Mouse (Mus musculus) brain, embryonic 14.5 days (tissue): ENCODE measurements around the gene Wasf2. TPM values are rescaled to one million over a fixed set of nuclear protein-coding genes. Genes with fewer than 3 reads are reported as not detected.

Experiments
- DNase-seq: peaks from one replicate; pipeline ENCODE4 v3.0.0-alpha.2; 2011; ENCODE audit warnings: low read depth
- CTCF ChIP-seq: fragments of 200-500 bp; IDR thresholded peaks from 2 replicates; pipeline ENCODE4 v1.5.1; 2012; ENCODE audit warnings: inconsistent platforms, mild to moderate bottlenecking, moderate library complexity, borderline replicate concordance; ENCODE audit not compliant: insufficient read depth, insufficient read length; ENCODE audit errors: extremely low read depth
- POLR2A ChIP-seq: fragments of 200-500 bp; IDR thresholded peaks from 2 replicates; pipeline ENCODE4 v1.6.1; 2012; ENCODE audit warnings: mild to moderate bottlenecking, inconsistent platforms, borderline replicate concordance; ENCODE audit not compliant: poor library complexity, insufficient read depth, insufficient read length, severe bottlenecking; ENCODE audit errors: extremely low read depth
- polyA plus RNA-seq: library from polyadenylated mRNA; depleted of rRNA; stranded (reverse); fragments of >200 nt; gene quantifications from 2 replicates; pipeline ENCODE4 v1.2.3, GENCODE M21; 2012

The Wasf2 gene
- polyA plus RNA-seq, 1 experiment = 25.5 TPM

DNA sequence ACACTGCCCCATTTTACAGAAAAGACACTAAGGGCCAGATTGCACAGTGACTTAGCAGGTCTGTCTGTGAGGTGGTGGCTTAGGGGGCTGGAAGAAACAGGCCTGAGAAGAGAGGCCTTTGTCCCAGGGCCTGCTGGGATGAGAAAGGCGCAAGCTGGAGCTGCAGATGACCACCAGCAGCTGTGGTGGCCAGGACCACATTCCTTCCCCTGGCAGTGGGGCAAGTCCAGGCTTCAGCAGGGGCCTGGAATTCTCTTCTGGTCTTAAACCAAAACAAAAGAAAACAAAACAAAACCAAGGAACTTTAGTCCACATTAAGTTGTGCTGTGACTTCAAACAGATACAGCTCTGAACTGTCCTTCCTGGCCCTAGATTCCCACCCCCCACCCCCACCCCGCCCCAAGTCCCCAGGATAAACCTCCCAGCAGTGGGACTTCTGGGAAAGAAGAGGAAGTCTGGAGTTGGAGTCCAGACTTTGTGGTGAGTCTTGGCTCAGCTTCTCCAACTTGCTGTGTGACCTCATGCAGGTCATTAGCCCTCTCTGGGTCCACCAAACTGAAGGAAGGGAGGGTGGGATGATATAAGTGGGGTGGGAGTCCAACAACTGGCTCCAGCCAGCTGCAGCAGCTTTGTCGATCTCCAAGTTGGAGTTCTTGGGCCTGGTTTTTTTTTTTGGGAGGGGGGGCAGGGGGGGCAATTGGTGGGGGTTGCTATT is 13.4 kb upstream of the Wasf2 start:
- peak; percentile 10 for DNase-seq
- no peak for TF ChIP-seq POLR2A
- no peak for TF ChIP-seq CTCF

DNA sequence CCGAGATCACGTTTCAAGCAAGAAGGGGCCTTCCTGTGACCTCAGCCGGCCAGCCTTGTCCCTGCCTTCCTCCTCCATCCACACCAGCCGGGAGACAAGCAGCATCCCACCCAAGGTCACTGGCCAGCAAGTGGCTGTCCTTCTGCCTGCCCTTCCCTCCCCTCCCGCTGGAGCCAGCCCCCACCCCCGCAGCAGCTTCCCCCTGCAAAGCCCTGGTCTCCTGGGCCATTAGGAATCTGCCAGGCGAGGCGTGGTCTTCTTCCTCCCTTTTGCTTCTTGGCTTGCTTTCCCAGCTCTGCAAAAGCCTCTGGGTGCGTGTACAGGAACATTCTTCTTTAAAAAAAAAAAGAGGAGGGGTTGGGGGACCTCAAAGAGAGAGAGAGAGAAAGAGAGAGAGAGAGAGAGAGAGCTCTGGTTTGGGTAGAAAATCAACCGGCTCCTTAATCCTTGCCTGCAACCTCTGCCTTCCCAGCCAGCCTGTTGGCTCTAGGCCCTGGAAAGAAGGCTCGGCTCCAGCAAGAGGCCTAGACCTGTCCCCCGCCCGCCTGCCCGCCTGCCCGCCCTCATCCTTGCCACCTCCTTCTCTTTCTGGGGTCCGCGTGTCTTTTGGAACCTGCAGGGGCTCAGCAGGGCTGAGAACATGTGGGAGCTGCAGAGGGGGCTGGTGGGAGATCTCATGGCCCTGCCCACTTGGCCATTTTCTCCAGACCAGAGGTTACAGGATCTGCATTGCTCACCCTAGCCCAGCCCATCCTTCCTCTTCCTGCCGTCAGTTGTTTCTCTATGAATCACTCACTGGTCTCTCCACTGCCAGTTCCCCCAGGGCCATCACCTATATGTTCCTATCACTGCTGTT is 12.5 kb upstream of the Wasf2 start:
- TF ChIP-seq POLR2A (no peak), CTCF (no peak)
- DNase-seq = peak; percentile 85

DNA sequence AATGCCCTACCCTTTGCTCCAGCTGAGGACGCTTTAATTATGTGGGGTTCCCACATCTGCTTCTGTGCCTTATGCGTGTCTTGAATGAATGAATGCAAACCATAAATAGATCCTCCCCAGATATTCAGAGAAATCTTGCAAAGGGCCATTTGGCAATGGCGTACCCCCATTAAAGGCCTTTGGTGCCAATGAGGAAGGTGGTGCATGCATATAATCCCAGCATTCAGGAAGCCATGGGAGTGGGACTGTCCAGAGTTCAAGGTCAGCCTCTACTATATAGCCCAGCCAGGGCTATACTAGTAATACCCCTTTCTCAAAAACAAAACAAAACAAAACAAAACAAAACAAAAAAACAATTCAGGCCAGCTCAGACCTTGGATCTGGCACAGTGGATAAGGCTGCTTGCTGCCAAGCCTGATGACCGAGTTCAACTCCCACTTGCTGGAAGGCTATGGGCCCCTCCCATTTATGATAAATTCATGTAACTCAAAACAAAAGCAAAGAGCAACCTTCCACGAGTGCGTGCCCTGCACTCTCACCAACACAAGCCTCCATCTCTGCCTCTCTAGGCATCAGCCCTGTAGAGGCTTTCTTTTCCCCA is 11.4 kb upstream of the Wasf2 start:
- TF ChIP-seq CTCF = no peak
- TF ChIP-seq POLR2A = no peak
- no peak for DNase-seq

DNA sequence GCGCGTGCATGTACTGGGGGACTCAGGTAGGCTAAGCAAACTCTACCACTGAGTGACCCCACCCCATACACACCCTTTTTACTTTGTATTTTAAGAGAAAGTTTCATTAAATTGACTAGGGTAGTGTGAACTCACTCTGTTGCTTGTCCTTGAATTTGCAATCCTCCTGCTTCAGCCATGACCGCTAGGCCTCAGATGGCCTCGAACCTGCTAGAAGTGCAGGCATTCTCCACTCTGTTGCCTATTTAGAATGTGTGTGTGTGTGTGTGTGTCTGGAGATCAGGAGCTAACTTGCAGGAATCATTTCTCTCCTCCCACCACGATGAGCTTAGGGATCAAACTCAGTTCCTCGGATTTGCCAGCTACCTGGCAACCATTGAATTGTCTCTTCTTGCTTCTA is 10.7 kb upstream of the Wasf2 start:
- no peak for TF ChIP-seq CTCF
- TF ChIP-seq POLR2A = no peak
- no peak for DNase-seq

DNA sequence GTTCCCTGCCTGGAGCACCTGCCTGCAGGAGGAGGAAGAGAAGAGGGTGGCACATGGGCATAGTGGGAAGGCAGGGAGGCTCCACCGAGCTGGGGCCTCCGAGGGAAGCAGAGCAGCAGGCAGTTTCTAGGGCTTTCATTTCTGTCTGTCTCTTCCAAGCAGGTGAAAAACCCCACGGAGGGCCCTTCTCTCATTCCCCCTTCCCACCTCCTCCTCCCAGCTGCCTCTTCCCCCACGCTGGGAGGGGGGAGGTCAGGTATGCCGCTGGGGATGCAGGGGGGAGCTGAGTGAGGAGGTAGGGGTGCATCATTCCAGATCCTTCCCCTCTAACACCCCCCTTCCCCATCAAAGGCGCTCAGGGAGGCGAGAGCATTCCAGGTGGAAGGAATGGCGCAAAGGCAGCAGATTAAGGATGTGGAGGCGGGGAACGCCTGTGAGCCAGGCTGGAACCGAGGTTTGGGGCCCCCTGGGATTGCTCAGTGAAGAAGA is 9.4 kb upstream of the Wasf2 start:
- DNase-seq = peak; percentile 62
- TF ChIP-seq POLR2A (no peak), CTCF (no peak)

DNA sequence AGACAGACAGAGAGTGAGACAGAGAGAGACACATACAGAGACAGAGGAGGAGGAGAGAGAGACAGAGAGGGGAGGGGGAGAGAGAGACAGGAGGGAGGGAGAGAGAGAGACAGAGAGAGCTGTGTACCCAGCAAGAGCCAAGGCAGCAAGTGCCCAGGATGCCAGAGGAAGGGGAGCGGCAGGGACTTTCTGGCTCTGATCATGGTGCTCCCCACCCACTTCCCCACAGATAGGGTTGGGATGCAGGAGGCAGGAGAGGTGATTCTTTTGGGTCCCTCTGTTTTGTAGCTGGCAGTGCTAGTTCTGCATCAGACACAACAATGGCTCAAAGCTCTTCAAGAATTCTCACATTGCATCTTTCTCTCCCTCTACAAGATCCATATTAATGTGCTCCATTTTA is 8.9 kb upstream of the Wasf2 start:
- peak; percentile 10 for DNase-seq
- no peak for TF ChIP-seq POLR2A
- no peak for TF ChIP-seq CTCF

DNA sequence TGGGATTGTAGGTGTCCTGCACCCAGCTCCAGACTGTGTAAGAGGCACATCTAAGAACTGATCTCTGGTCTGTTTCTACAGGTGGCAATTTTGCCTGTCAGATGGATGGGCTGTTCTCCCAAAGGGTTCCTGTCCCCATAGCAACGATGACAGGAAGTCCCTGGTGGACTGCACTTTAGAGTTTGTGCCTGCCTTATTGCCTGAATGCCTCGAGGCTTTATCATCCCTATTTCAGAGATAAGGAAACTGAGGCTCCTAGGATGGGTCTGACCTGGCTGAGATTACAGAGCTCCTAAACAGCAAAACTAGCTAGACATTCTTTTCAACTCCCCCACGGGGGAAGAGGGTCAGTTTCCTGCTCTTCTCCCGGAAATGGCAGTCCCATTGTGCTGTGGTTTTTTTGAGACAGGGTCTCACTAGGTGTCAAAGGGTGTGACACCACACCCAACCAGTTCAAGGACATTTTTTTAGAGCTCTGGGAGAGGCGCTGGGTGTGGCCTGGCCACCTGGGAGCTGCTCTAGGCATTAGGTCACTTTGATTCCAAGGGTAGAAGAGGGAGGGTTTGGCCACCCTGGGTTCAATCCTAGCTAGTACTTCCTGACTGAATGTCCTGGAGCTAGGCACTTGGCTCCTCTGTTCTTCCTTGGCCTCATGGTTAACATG is 8.2 kb upstream of the Wasf2 start:
- TF ChIP-seq CTCF = no peak
- TF ChIP-seq POLR2A = no peak
- peak; percentile 22 for DNase-seq

DNA sequence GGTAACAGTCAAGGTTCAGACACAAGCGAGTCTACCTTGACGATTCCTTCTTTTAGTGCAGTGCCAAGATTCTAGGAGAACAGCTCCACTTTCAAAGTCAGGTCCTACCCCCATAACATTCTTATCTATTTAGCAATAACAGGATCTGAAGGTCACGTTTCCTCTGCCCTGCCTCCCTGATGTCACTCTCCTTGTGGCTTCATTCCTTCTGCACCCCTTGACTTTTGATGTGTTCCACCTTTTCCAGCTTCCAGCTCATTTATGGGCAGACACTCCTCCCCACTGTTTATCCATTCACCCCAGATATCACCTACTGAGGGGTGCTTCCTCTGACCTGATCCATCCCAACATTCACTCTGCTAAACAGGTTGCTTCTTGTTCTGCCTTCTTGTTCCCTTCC is 3.2 kb upstream of the Wasf2 start:
- DNase-seq = no peak
- no peak for TF ChIP-seq CTCF

DNA sequence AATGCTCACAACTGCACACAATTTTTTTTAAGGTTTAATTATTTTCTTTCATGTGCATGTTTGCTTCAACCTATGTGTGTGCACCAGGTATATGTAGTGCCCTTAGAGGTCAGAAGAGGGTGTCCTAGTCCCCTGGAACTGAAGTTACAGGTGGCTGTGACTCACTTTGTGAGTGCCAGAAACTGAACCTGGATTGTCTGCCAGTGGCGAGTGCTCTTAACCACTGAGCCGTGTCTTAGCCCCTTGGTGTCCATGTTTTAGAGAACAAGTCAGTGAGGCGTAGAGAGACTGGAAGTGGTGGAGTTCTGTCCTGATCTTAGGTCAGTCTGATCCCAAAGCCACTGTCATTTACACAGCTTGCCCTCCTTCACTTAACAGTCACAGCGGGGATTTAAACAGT is 2.4 kb upstream of the Wasf2 start:
- DNase-seq = no peak
- no peak for TF ChIP-seq CTCF
- no peak for TF ChIP-seq POLR2A

DNA sequence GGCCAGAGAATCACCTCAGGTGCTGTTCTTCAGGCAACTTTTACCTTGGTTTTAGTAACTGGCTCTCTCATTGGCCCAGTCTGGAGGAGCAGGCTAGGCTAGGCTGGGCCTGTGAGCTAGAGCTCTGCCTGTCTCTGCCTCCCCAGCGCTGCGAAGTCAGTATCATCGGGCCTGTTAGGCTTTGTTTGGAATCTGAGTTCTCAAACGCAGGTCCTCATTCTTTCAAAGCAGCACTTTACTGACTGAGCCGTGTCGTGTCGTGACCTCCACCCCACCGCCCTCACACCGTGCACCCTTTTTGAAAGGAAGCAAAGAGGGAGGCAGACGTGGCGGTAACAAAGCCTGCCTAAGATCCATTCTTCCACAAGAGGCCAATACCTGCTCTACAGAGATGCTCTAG is 914 bp upstream of the Wasf2 start:
- no peak for DNase-seq
- TF ChIP-seq CTCF (no peak), POLR2A (no peak)

DNA sequence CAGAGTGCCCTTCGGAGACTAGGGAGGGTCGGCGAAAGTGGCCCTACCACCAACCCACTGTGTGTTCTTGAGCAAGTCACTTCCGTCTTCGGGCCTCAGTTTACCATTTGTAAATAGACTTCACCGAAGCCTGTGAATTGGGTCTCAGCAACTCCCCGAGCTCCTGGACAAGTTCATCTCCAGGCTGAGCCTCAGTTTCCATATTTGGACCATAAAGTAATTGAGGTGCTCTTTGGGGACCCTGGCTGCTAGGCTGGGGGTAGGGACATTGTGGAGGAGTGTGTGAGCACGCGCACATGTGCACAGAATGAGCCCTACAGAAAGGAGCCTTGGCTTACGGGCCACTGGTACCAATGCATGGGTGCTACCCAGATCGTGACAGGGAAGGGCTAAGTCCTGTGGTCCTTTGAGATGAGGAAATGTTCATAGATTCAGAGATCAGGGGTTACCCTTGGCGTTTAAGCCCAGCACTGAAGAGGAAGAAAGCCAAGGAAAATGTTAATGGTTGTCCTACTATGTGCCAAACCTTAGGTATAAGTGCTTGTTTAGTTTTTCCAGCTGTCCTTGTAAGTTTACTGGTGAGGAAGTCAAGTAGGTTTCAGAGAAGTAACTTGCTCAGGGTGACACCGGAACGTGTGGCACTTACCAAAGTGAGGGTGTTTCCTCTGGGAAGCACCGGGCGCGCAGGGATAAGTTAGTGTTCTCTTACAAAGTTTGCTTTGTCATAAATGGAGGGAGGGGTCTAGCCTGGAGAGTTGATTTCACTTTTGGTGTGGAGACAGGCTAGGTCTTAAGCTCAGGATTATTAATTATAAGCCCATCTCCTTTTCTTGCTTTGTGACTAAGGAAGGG is 811 bp downstream of the Wasf2 start:
- DNase-seq = peak; percentile 30
- no peak for TF ChIP-seq CTCF
- no peak for TF ChIP-seq POLR2A

DNA sequence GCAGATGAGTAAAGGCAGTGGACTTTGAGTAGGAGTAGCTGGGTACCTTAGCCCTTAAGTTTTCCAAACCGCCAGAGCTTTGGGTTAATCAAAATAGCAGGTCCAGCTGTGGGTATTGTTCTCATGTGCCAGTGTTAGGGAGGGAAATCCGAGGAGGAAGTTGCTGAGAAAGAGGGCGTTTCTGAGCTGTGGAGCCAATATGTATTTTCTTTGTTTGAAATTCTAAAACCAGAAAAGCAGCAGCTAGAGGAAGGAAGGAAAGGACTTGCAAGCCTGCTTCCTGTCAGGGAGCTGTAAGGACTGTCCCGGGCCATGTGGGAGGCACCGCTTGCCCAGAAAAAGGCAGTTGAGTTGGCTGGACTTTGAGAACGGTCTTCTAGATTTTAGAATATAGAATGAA is 1.7 kb downstream of the Wasf2 start:
- no peak for TF ChIP-seq POLR2A
- TF ChIP-seq CTCF = no peak
- DNase-seq = peak; percentile 40
